Mouse (Mus musculus): Measurements from ENCODE around the gene Olfr323.

DNA sequence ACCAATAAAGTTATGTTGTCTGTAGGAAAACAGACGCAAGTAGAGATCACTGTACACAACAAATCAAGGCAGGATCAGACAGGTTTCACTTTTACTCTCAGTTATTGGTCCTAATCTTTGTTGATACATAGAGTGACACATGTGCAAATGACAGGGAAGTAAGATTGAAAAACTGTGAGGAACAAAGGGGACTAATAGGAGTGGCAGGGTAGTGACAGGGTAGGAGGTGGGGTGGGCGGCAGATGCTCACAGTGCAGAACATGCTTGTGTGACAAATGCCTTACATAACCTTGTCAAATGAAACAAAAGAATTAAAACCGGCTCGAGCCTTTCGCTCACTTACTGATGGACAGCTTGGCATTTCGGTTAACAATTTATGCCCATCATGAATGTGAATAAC lies 11.5 kb downstream of the Olfr323 start:
- TF ChIP-seq CTCF (IDR thresholded peaks at IDR 0.05; ENCODE audit: extremely low read depth, insufficient read depth, low read length), result no peak
- TF ChIP-seq POLR2A (IDR thresholded peaks at IDR 0.05; ENCODE audit: extremely low read depth, insufficient read depth, low read length), result no peak
